Mouse (Mus musculus) E14TG2a.4 (cell line): ENCODE results near the gene Armc9.

Experiments
- CTCF ChIP-seq: conservative IDR thresholded peaks from 2 replicates; pipeline ENCODE4 v1.5.1; 2014; ENCODE audit warnings: low read length
- NANOG ChIP-seq: IDR thresholded peaks from 2 replicates; pipeline ENCODE4 v1.6.1; 2014; ENCODE audit warnings: borderline replicate concordance, low read length, mixed read lengths
- POU5F1 ChIP-seq: IDR thresholded peaks from 2 replicates; pipeline ENCODE4 v1.6.1; 2014; ENCODE audit warnings: low read length, borderline replicate concordance

GRCm38 (mm10) chr1:86154133-86154823 is at the start of gene Armc9:
- TF ChIP-seq CTCF (no peak), NANOG (no peak), POU5F1 (no peak)
